Mouse (Mus musculus) intestine, embryonic 14.5 days (tissue): Measurements from ENCODE around the gene Bicra. TPM values are rescaled to one million over a fixed set of nuclear protein-coding genes. Genes with fewer than 3 reads are reported as not detected.

Source experiments
- ATAC-seq: fragments of 200-750 bp; cut with Nextera tagmentation; replicated peaks from 2 replicates; pipeline ENCODE4 v1.8.0; 2017; ENCODE audit warnings: low read depth, moderate number of reproducible peaks, moderate TSS enrichment, moderate library complexity; ENCODE audit not compliant: low FRiP score, low TSS enrichment
- DNase-seq: peaks from one replicate; pipeline ENCODE4 v3.0.0-alpha.2; 2018; ENCODE audit warnings: low spot score
- H3K27ac ChIP-seq: fragments of 300-500 bp; sonication (generic); 2 replicates; pipeline ENCODE4 v1.5.1; 2014; ENCODE audit warnings: low read depth, mild to moderate bottlenecking, control low read depth
- H3K27me3 ChIP-seq: fragments of 300-500 bp; sonication (generic); replicated peaks from 2 replicates; pipeline ENCODE4 v1.6.1; 2014; ENCODE audit warnings: low read length, control low read depth; ENCODE audit not compliant: control insufficient read depth, insufficient read depth
- H3K36me3 ChIP-seq: fragments of 300-500 bp; sonication (generic); 2 replicates; pipeline ENCODE4 v1.6.1; 2014; ENCODE audit warnings: low read length, control low read depth; ENCODE audit not compliant: control insufficient read depth, insufficient read depth
- H3K4me1 ChIP-seq: fragments of 300-500 bp; sonication (generic); replicated peaks from 2 replicates; pipeline ENCODE4 v1.6.1; 2014; ENCODE audit warnings: low read length, control low read depth, mixed read lengths; ENCODE audit not compliant: control insufficient read depth, insufficient read depth
- H3K4me2 ChIP-seq: fragments of 300-500 bp; sonication (generic); 2 replicates; pipeline ENCODE4 v1.6.1; 2014; ENCODE audit warnings: low read length
- H3K4me3 ChIP-seq: fragments of 300-500 bp; sonication (generic); 2 replicates; pipeline ENCODE4 v1.5.1; 2014; ENCODE audit warnings: low read depth, low read length, control low read depth, mixed read lengths
- H3K9ac ChIP-seq: fragments of 300-500 bp; sonication (generic); 2 replicates; pipeline ENCODE4 v1.6.1; 2014; ENCODE audit warnings: mild to moderate bottlenecking, low read length
- H3K9me3 ChIP-seq: fragments of 300-500 bp; sonication (generic); 2 replicates; pipeline ENCODE4 v1.6.1; 2016; ENCODE audit warnings: low read length, control low read depth; ENCODE audit not compliant: control insufficient read depth
- WGBS: fragments of 180-500 bp; shearing (Covaris S2); extraction: QIAGEN DNeasy Blood & Tissue Kit; methylation state at CpG from one replicate; pipeline ENCODE4 v1.1.7; 2014; 5-methylcytosine and 5-hydroxymethylcytosine counted together
- polyA plus RNA-seq: library from polyadenylated mRNA; unstranded; fragments of >200 nt; fragmentation: Nextera tagmentation; extraction: Ambion mirVana; gene quantifications from 2 replicates; pipeline ENCODE4 v1.2.1, GENCODE M21; 2014

Gene Bicra
- polyA plus RNA-seq, 1 experiment from 2014 or later: 7.4 TPM

GRCm38 (mm10) chr7:16031072-16031471 is 16.6 kb downstream of the Bicra start:
- no peaks in the 10 kb centered on the region for H3K36me3 ChIP-seq
- no peak overlapping the region for H3K4me2 ChIP-seq
- no peak overlapping the region for H3K27ac ChIP-seq
- no peaks in the 10 kb centered on the region for H3K9me3 ChIP-seq
- no peak for DNase-seq
- 92% methylated on average over 4 of the region's 4 CpGs for WGBS
- no peak overlapping the region for H3K4me3 ChIP-seq
- H3K27me3 ChIP-seq: no peaks in the 10 kb centered on the region
- H3K4me1 ChIP-seq: no peaks in the 10 kb centered on the region
- no peak overlapping the region for H3K9ac ChIP-seq
- no peak for ATAC-seq

DNA sequence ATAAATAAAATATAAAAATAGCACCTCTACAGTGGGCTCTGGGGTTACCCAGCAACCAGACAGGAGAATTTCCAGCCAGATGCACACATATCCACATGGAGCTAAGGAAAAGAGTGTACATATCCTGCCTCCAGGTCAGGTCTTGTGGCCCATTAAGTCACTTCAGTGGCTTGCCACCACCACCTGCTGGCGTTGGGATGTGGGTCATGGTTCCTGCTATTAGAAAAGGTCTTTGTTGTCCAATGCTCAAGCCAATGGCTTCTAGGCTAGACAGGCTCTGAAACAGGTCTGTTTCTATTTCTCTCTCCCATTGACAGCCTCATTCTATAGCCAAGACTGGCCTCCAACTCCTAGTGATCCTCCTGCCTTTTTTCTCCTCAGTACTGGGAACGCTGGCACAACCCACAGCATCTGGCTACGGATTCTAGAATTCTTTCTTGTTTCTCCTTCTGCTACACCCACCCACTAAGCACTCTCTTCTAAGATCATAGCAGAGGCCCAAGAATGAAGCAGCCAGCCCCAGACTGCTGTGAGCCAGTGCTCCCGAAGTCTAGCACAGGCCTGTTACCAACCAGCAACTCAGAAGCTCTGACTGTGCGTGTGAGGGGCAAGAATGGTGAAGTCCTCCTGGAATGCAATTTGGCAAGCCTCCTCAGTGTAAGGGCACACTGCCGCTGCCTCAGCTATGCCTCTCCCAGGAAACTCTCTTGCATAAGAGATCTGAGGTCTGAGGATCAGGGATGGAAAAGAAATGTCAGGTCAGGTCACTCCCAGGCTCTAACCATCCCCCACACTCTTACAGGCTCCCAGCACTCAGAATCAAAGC is 19.4 kb downstream of the Bicra start:
- Histone ChIP-seq H3K4me3 (no peak overlapping the region), H3K27ac (no peak overlapping the region), H3K9ac (no peak overlapping the region), H3K4me2 (no peak overlapping the region), H3K9me3 (no peaks in the 10 kb centered on the region), H3K27me3 (no peaks in the 10 kb centered on the region), H3K36me3 (no peaks in the 10 kb centered on the region), H3K4me1 (no peaks in the 10 kb centered on the region)
- ATAC-seq (no peak), DNase-seq (no peak)
- WGBS: 89% methylated on average over 6 of the region's 6 CpGs

DNA sequence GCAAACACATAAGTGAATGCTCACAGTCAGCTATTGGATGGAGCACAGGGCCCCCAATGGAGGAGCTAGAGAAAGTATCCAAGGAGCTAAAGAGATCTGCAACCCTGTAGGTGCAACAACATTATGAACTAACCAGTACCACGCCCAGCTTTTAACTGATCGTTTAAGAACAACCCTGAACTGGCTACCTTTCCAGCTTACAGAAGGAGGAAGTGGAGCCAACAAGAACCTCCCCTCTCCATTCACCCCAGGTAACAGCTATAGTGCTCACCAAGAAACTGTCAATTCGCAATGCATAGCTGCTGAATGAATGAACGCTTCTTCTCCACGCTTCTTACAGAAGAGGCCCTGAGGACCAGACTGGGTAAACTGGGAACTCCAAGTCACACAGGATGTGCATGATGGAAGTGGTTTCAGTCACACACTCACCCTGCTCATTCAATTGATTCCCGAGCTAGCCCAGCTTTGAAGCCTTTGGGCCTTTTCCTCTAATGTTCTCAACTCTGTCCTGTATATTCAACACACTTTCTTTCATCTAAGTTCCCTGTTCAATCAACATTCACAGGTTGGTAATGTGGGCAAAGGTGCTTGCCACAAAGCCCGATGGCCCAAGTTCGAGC is 23.0 kb downstream of the Bicra start:
- H3K4me2 ChIP-seq: no peak overlapping the region
- no peaks in the 10 kb centered on the region for H3K27me3 ChIP-seq
- no peak for DNase-seq
- no peaks in the 10 kb centered on the region for H3K9me3 ChIP-seq
- no peak overlapping the region for H3K27ac ChIP-seq
- H3K9ac ChIP-seq: no peak overlapping the region
- 0 out of 2 replicates have a peak, but pooled peaks cover 5% of the 10 kb centered on the region for H3K4me1 ChIP-seq
- H3K36me3 ChIP-seq: no peaks in the 10 kb centered on the region
- H3K4me3 ChIP-seq: no peak overlapping the region
- 90% methylated on average over 8 of the region's 8 CpGs for WGBS
- ATAC-seq: no peak

DNA sequence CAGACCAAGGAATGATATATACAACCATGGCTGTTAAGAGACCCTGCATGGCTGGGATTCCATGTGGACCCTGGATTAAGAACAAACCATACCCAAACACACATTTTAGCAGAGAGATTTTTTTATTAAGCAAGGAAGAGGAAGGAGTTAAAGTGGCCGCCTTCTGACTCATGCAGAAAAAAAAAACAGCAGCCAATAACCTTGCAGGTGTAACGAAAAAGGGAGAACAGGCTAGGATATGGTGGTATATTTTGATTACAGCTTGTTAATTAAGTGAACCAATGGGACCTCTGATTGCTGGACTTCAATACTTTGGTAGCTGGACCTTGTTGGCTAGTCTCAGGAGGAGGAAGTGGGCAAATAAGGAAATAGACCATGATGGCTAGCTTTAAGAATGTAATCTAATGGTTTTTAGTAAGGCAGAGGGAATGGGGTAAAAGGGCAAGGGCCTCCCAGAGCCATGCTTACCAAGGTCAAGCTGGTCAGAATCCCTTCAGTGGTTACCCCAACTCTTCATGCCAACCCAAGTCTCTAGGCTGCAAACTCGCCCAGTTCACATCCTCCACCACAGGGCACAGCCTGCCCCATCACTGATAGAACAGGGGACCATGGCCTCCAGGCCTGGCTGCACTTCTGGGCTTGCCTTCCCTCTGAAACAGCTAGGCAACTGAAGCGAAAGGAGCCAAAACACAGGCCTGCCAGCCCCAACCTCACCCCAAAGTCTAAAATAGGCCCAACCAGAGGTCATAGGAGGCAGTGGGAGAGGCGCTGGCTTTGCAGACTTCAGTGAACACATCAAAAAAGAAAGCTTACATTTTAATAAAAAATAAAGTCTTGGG is 28.2 kb downstream of the Bicra start:
- Histone ChIP-seq H3K4me1 (0 out of 2 replicates have a peak, but pooled peaks cover 5% of the 10 kb centered on the region), H3K36me3 (no peaks in the 10 kb centered on the region)
- WGBS: 81% methylated on average over 5 of the region's 5 CpGs

DNA sequence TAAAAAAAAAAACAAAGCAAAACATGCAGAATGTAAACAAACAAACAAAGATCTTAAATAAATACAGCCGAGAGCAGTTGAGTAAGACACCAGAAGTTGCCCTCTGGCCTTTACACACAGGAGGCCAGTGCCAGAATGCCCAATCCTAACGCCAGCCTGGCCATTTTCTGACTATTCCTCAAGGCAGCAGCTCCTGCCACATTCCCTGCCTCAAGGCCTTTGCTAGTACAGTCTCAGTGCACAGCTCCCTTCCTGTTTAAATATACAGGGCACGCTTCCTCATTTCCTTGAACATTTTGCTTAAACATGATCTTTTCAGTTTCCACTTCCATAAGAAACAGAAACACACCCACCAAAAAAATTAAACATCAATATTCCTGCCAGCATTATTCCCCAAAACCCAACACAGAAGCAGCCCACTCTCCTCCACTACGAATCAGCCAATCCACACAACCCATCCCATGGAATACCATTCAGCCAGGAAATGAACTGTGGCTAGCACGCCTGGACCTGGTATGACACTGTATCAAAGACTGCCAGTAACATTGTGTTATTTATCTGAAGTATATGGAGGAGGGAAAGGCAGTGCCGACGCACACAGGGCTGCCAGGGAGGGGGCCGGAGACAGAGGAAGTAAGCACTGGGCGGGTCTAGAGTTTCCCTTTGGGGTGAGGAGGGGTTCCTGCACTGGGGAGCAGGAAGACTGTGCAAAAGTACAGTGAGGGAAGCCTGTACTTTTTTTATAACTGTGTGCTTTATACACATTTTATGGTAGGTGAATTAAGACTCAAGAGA is 29.5 kb downstream of the Bicra start:
- 0 out of 2 replicates have a peak, but pooled peaks cover 5% of the 10 kb centered on the region for H3K4me1 ChIP-seq
- 0 out of 2 replicates have a peak overlapping the region, but pooled peaks have one; percentile 22 for H3K27ac ChIP-seq
- H3K9ac ChIP-seq: no peak overlapping the region
- ATAC-seq: no peak
- H3K9me3 ChIP-seq: no peaks in the 10 kb centered on the region
- no peaks in the 10 kb centered on the region for H3K36me3 ChIP-seq
- no peak overlapping the region for H3K4me3 ChIP-seq
- no peak for DNase-seq
- WGBS: 71% methylated on average over 9 of the region's 9 CpGs
- no peaks in the 10 kb centered on the region for H3K27me3 ChIP-seq
- H3K4me2 ChIP-seq: no peak overlapping the region

More for the DNA sequence above, 28.2 kb downstream of the Bicra start:
- no peak for DNase-seq
- Histone ChIP-seq H3K9ac (no peak overlapping the region), H3K4me3 (no peak overlapping the region), H3K27ac (no peak overlapping the region), H3K9me3 (no peaks in the 10 kb centered on the region), H3K27me3 (no peaks in the 10 kb centered on the region), H3K4me2 (no peak overlapping the region)
- no peak for ATAC-seq

GRCm38 (mm10) chr7:16015384-16015783 is 32.3 kb downstream of the Bicra start:
- Histone ChIP-seq H3K4me1 (no peaks in the 10 kb centered on the region), H3K27me3 (no peaks in the 10 kb centered on the region), H3K4me3 (no peak overlapping the region), H3K9me3 (no peaks in the 10 kb centered on the region), H3K4me2 (no peak overlapping the region), H3K27ac (no peak overlapping the region), H3K36me3 (no peaks in the 10 kb centered on the region), H3K9ac (no peak overlapping the region)
- ATAC-seq (no peak), DNase-seq (no peak)
- 86% methylated on average over 5 of the region's 5 CpGs for WGBS

- H3K9ac ChIP-seq: no peak overlapping the region
- no peak overlapping the region for H3K27ac ChIP-seq
Measured at GRCm38 (mm10) chr7:16014521-16015175, 33.1 kb downstream of the Bicra start.

More at GRCm38 (mm10) chr7:16014521-16015175, 33.1 kb downstream of the Bicra start:
- no peaks in the 10 kb centered on the region for H3K36me3 ChIP-seq
- WGBS: 92% methylated on average over 8 of the region's 8 CpGs
- no peak for DNase-seq
- no peak overlapping the region for H3K4me2 ChIP-seq
- H3K4me3 ChIP-seq: no peak overlapping the region
- no peak for ATAC-seq
- no peaks in the 10 kb centered on the region for H3K27me3 ChIP-seq
- H3K4me1 ChIP-seq: no peaks in the 10 kb centered on the region
- no peaks in the 10 kb centered on the region for H3K9me3 ChIP-seq
